Comparison of ENCODE assay signal across 34 mouse cellular contexts in the genomic region with DNA sequence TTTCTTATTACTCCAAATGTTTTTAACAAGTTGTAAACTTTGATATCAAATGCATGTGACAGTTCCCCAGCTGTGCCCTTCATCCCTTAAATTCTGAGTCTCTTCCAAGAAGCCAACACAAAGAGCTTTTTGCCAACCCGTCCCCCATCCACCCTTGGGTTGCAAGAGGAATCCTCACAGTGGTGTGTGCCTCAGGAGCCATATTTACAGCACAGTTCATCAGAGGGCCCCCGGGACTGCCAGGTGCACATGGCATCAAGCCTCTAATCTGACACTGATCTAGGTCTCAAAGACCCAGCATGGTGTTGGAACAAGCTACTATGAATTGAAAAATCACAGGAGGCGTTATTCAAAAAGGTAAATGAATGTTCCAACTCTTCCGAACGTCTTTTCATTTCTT.
"Had no signal": no experiment of that assay in that cellular context is flagged by ENCODE, and none has a peak within 500 bp of the region (broad histone marks: within the 10 kb centered on the region; RNA-seq: fewer than 3 reads in every experiment).

No protein-coding gene starts in this region.

- H3K27ac ChIP-seq: heart, embryonic 10.5 days; heart, embryonic 13.5 days; heart, embryonic 15.5 days; hindbrain, embryonic 10.5 days; hindbrain, embryonic 12.5 days; hindbrain, embryonic 13.5 days; hindbrain, embryonic 14.5 days; hindbrain, embryonic 15.5 days; hindbrain, postnatal 0 days; kidney, embryonic 15.5 days; kidney, postnatal 0 days; layer of hippocampus, adult 2 months; left cerebral cortex, adult 2 months had no signal

- H3K4me3 ChIP-seq: heart, embryonic 10.5 days; heart, embryonic 12.5 days; heart, embryonic 13.5 days; heart, embryonic 15.5 days; hindbrain, embryonic 10.5 days; hindbrain, embryonic 12.5 days; hindbrain, embryonic 13.5 days; hindbrain, embryonic 15.5 days; kidney, embryonic 15.5 days; layer of hippocampus, adult 2 months; left cerebral cortex, adult 2 months had no signal

- H3K9ac ChIP-seq: heart, embryonic 12.5 days; heart, embryonic 13.5 days; heart, embryonic 15.5 days; hindbrain, embryonic 12.5 days; hindbrain, embryonic 13.5 days; hindbrain, embryonic 14.5 days; hindbrain, embryonic 15.5 days; kidney, embryonic 15.5 days had no signal

- H3K4me1 ChIP-seq: heart, embryonic 10.5 days; heart, embryonic 12.5 days; heart, embryonic 13.5 days; heart, embryonic 15.5 days; hindbrain, embryonic 10.5 days; hindbrain, embryonic 12.5 days; hindbrain, embryonic 13.5 days; hindbrain, embryonic 15.5 days had no signal

- DNase-seq: heart, postnatal 10 days; heart, postnatal 14 days; heart, postnatal 36 days; kidney, adult 11 months; kidney, adult 18-20 months; kidney, adult 2 months; kidney, adult 8-10 months; kidney, adult 9 months; kidney, postnatal 10 days; kidney, postnatal 14 days; kidney, postnatal 25 days; kidney, postnatal 36 days; kidney, postnatal 4 days; layer of hippocampus, adult 9-11 months; layer of hippocampus, postnatal 36 days had no signal

- ATAC-seq: hindbrain, embryonic 16.5 days; hindbrain, postnatal 0 days; inflammation-experienced regulatory T-cells, adult 6 months; intestine, embryonic 16.5 days; intestine, postnatal 0 days had no signal

- H3K4me2 ChIP-seq: heart, embryonic 11.5 days; heart, embryonic 12.5 days; heart, embryonic 13.5 days; heart, embryonic 15.5 days; hindbrain, embryonic 12.5 days; hindbrain, embryonic 13.5 days; hindbrain, embryonic 14.5 days; hindbrain, embryonic 15.5 days; kidney, embryonic 15.5 days had no signal

- H3K36me3 ChIP-seq: heart, embryonic 10.5 days; heart, embryonic 12.5 days; heart, embryonic 13.5 days; heart, embryonic 15.5 days; hindbrain, embryonic 10.5 days; hindbrain, embryonic 12.5 days; hindbrain, embryonic 13.5 days; hindbrain, embryonic 15.5 days; kidney, embryonic 15.5 days had no signal

- H3K27me3 ChIP-seq: heart, embryonic 12.5 days; heart, embryonic 13.5 days; heart, embryonic 15.5 days; hindbrain, embryonic 12.5 days; hindbrain, embryonic 13.5 days; hindbrain, embryonic 15.5 days; kidney, embryonic 15.5 days had no signal

- H3K9me3 ChIP-seq: heart, embryonic 10.5 days; heart, embryonic 12.5 days; heart, embryonic 13.5 days; heart, embryonic 15.5 days; hindbrain, embryonic 10.5 days; hindbrain, embryonic 12.5 days; hindbrain, embryonic 13.5 days; hindbrain, embryonic 15.5 days; kidney, embryonic 15.5 days had no signal
